Mouse (Mus musculus) hindbrain, embryonic 11.5 days (tissue): ENCODE results near the gene Aldh1a2. TPM values are rescaled to one million over a fixed set of nuclear protein-coding genes. Genes with fewer than 3 reads are reported as not detected.

Source experiments
- ATAC-seq: fragments of 200-750 bp; cut with Nextera tagmentation; 2 replicates; pipeline ENCODE4 v1.8.0; 2017; ENCODE audit warnings: mild to moderate bottlenecking, moderate TSS enrichment, moderate library complexity; ENCODE audit not compliant: low FRiP score
- DNase-seq: peaks from one replicate; pipeline ENCODE4 v3.0.0-alpha.2; 2015; ENCODE audit warnings: low spot score
- H3K27ac ChIP-seq: fragments of 300-500 bp; sonication (generic); 2 replicates; pipeline ENCODE4 v1.5.1; 2014; ENCODE audit warnings: mild to moderate bottlenecking, low read depth, low read length
- H3K27me3 ChIP-seq: fragments of 300-500 bp; sonication (generic); 2 replicates; pipeline ENCODE4 v1.6.1; 2014; ENCODE audit warnings: mild to moderate bottlenecking, low read length, moderate library complexity, mixed read lengths; ENCODE audit not compliant: control insufficient read depth, insufficient read depth
- H3K36me3 ChIP-seq: fragments of 300-500 bp; sonication (generic); 2 replicates; pipeline ENCODE4 v1.6.1; 2014; ENCODE audit warnings: mild to moderate bottlenecking, low read length, moderate library complexity, mixed read lengths; ENCODE audit not compliant: control insufficient read depth, insufficient read depth
- H3K4me1 ChIP-seq: fragments of 300-500 bp; sonication (generic); replicated peaks from 2 replicates; pipeline ENCODE4 v1.6.1; 2014; ENCODE audit warnings: low read length, mixed read lengths; ENCODE audit not compliant: control insufficient read depth, insufficient read depth
- H3K4me2 ChIP-seq: fragments of 300-500 bp; sonication (generic); replicated peaks from 2 replicates; pipeline ENCODE4 v1.6.1; 2014; ENCODE audit warnings: mild to moderate bottlenecking, low read depth, low read length
- H3K4me3 ChIP-seq: fragments of 300-500 bp; sonication (generic); 2 replicates; pipeline ENCODE4 v1.5.1; 2014; ENCODE audit warnings: low read depth, low read length
- H3K9ac ChIP-seq: fragments of 300-500 bp; sonication (generic); 2 replicates; pipeline ENCODE4 v1.6.1; 2014; ENCODE audit warnings: low read depth, low read length
- H3K9me3 ChIP-seq: fragments of 300-500 bp; sonication (generic); 2 replicates; pipeline ENCODE4 v1.6.1; 2016; ENCODE audit warnings: low read length; ENCODE audit not compliant: control insufficient read depth
- WGBS: fragments of 180-500 bp; shearing (Covaris S2); extraction: QIAGEN DNeasy Blood & Tissue Kit; methylation state at CpG from one replicate; pipeline ENCODE4 v1.1.7; 2014; 5-methylcytosine and 5-hydroxymethylcytosine counted together
- polyA plus RNA-seq: library from polyadenylated mRNA; unstranded; fragments of >200 nt; fragmentation: Nextera tagmentation; extraction: Ambion mirVana; gene quantifications from 2 replicates; pipeline ENCODE4 v1.2.1, GENCODE M21; 2014

Aldh1a2 gene
- polyA plus RNA-seq, 1 experiment from 2014 or later, result 11.6 TPM

- H3K27ac ChIP-seq, result no peak overlapping the region
- H3K9ac ChIP-seq, result no peak overlapping the region
- WGBS, result 79% methylated on average over 7 of the region's 7 CpGs
Observed at GRCm38 (mm10) chr9:71321436-71321835, 105.8 kb downstream of the Aldh1a2 start.

GRCm38 (mm10) chr9:71321871-71322270 is 106.3 kb downstream of the Aldh1a2 start:
- Histone ChIP-seq H3K4me3 (no peak overlapping the region), H3K4me1 (no peaks in the 10 kb centered on the region), H3K27ac (no peak overlapping the region), H3K36me3 (no peaks in the 10 kb centered on the region), H3K4me2 (no peak overlapping the region), H3K9me3 (no peaks in the 10 kb centered on the region), H3K9ac (no peak overlapping the region), H3K27me3 (no peaks in the 10 kb centered on the region)
- DNase-seq, result no peak
- WGBS, result 70% methylated on average over 6 of the region's 6 CpGs
- ATAC-seq, result no peak

More at GRCm38 (mm10) chr9:71321436-71321835, 105.8 kb downstream of the Aldh1a2 start:
- H3K9me3 ChIP-seq, result no peaks in the 10 kb centered on the region
- no peak overlapping the region for H3K4me3 ChIP-seq
- no peak for DNase-seq
- ATAC-seq, result no peak
- no peaks in the 10 kb centered on the region for H3K36me3 ChIP-seq
- H3K27me3 ChIP-seq, result no peaks in the 10 kb centered on the region
- H3K4me2 ChIP-seq, result no peak overlapping the region
- no peaks in the 10 kb centered on the region for H3K4me1 ChIP-seq

- DNase-seq, result no peak
- Histone ChIP-seq H3K9me3 (no peaks in the 10 kb centered on the region), H3K4me2 (no peak overlapping the region), H3K27me3 (no peaks in the 10 kb centered on the region), H3K4me1 (no peaks in the 10 kb centered on the region), H3K9ac (no peak overlapping the region), H3K36me3 (no peaks in the 10 kb centered on the region), H3K4me3 (no peak overlapping the region), H3K27ac (no peak overlapping the region)
- WGBS, result 64% methylated on average over 1 of the region's 1 CpGs
- no peak for ATAC-seq
Observed at GRCm38 (mm10) chr9:71323303-71323952, 107.8 kb downstream of the Aldh1a2 start.

- Histone ChIP-seq H3K4me2 (no peak overlapping the region), H3K4me1 (no peaks in the 10 kb centered on the region), H3K9me3 (no peaks in the 10 kb centered on the region), H3K4me3 (no peak overlapping the region), H3K27ac (no peak overlapping the region), H3K9ac (no peak overlapping the region), H3K27me3 (no peaks in the 10 kb centered on the region), H3K36me3 (no peaks in the 10 kb centered on the region)
- no peak for DNase-seq
- 77% methylated on average over 5 of the region's 5 CpGs for WGBS
- ATAC-seq, result no peak
Observed at GRCm38 (mm10) chr9:71324060-71324459, 108.5 kb downstream of the Aldh1a2 start.

- no peak overlapping the region for H3K9ac ChIP-seq
- H3K27me3 ChIP-seq, result no peaks in the 10 kb centered on the region
- no peak overlapping the region for H3K4me2 ChIP-seq
- no peak overlapping the region for H3K4me3 ChIP-seq
- H3K36me3 ChIP-seq, result no peaks in the 10 kb centered on the region
- DNase-seq, result no peak
- WGBS, result 72% methylated on average over 4 of the region's 4 CpGs
- no peaks in the 10 kb centered on the region for H3K9me3 ChIP-seq
- ATAC-seq, result no peak
- H3K27ac ChIP-seq, result no peak overlapping the region
- H3K4me1 ChIP-seq, result no peaks in the 10 kb centered on the region
Observed at GRCm38 (mm10) chr9:71326261-71326660, 110.7 kb downstream of the Aldh1a2 start.

GRCm38 (mm10) chr9:71331661-71332060 is 116.1 kb downstream of the Aldh1a2 start:
- no peak for ATAC-seq
- WGBS, result 64% methylated on average over 3 of the region's 3 CpGs
- no peak overlapping the region for H3K4me2 ChIP-seq
- H3K9ac ChIP-seq, result no peak overlapping the region
- no peaks in the 10 kb centered on the region for H3K36me3 ChIP-seq
- no peaks in the 10 kb centered on the region for H3K9me3 ChIP-seq
- H3K27ac ChIP-seq, result no peak overlapping the region
- H3K27me3 ChIP-seq, result no peaks in the 10 kb centered on the region
- H3K4me3 ChIP-seq, result no peak overlapping the region
- H3K4me1 ChIP-seq, result no peaks in the 10 kb centered on the region
- no peak for DNase-seq

GRCm38 (mm10) chr9:71336674-71337073 is 121.1 kb downstream of the Aldh1a2 start:
- Histone ChIP-seq H3K27ac (no peak overlapping the region), H3K4me3 (no peak overlapping the region), H3K4me2 (no peak overlapping the region), H3K9ac (no peak overlapping the region), H3K4me1 (no peaks in the 10 kb centered on the region), H3K36me3 (no peaks in the 10 kb centered on the region), H3K9me3 (no peaks in the 10 kb centered on the region), H3K27me3 (no peaks in the 10 kb centered on the region)
- ATAC-seq (no peak), DNase-seq (no peak)
- WGBS, result 74% methylated on average over 4 of the region's 4 CpGs

- WGBS, result 81% methylated on average over 3 of the region's 3 CpGs
- no peak overlapping the region for H3K4me3 ChIP-seq
- H3K9ac ChIP-seq, result no peak overlapping the region
- no peaks in the 10 kb centered on the region for H3K4me1 ChIP-seq
- no peaks in the 10 kb centered on the region for H3K9me3 ChIP-seq
- H3K27me3 ChIP-seq, result no peaks in the 10 kb centered on the region
- DNase-seq, result peak; percentile 19
- no peak for ATAC-seq
- H3K27ac ChIP-seq, result no peak overlapping the region
- no peak overlapping the region for H3K4me2 ChIP-seq
- no peaks in the 10 kb centered on the region for H3K36me3 ChIP-seq
Observed at GRCm38 (mm10) chr9:71337425-71337824, 121.8 kb downstream of the Aldh1a2 start.

GRCm38 (mm10) chr9:71340116-71340515 is 124.5 kb downstream of the Aldh1a2 start:
- Histone ChIP-seq H3K27me3 (no peaks in the 10 kb centered on the region), H3K9ac (no peak overlapping the region)

More at GRCm38 (mm10) chr9:71340116-71340515, 124.5 kb downstream of the Aldh1a2 start:
- no peak for DNase-seq
- H3K4me3 ChIP-seq, result no peak overlapping the region
- H3K9me3 ChIP-seq, result no peaks in the 10 kb centered on the region
- 70% methylated on average over 5 of the region's 5 CpGs for WGBS
- no peaks in the 10 kb centered on the region for H3K36me3 ChIP-seq
- ATAC-seq, result no peak
- no peak overlapping the region for H3K27ac ChIP-seq
- no peak overlapping the region for H3K4me2 ChIP-seq
- no peaks in the 10 kb centered on the region for H3K4me1 ChIP-seq
